Mouse (Mus musculus) myocyte (in vitro differentiated cells): Measurements from ENCODE around the gene Otop1. TPM values are rescaled to one million over a fixed set of nuclear protein-coding genes. Genes with fewer than 3 reads are reported as not detected.
A peak's percentile ranks its signal among the peaks of the same experiment; 100 is the strongest.

Experiments
- H3K27me3 ChIP-seq: one replicate; pipeline ENCODE4 v1.6.1; 2011; ENCODE audit not compliant: control insufficient read depth, insufficient read depth, insufficient read length
- H3K36me3 ChIP-seq: one replicate; pipeline ENCODE4 v1.6.1; 2011; ENCODE audit not compliant: control insufficient read depth, insufficient read depth
- H3K4me2 ChIP-seq: one replicate; pipeline ENCODE4 v1.6.1; 2011; ENCODE audit warnings: low read depth, control low read depth
- H3K4me3 ChIP-seq: one replicate; pipeline ENCODE4 v1.5.1; 2011; ENCODE audit warnings: mild to moderate bottlenecking, control low read depth, moderate library complexity
- H3K79me2 ChIP-seq: one replicate; pipeline ENCODE4 v1.6.1; 2011; ENCODE audit not compliant: control insufficient read depth, insufficient read depth
- H3ac ChIP-seq: one replicate; pipeline ENCODE4 v1.6.1; 2011; ENCODE audit not compliant: control insufficient read depth, insufficient read length
- CEBPB ChIP-seq: IDR thresholded peaks from 2 replicates; pipeline ENCODE4 v1.6.1; 2011; ENCODE audit warnings: mild to moderate bottlenecking, moderate library complexity; ENCODE audit not compliant: poor library complexity, insufficient read depth, severe bottlenecking
- E2F4 ChIP-seq: IDR thresholded peaks from one replicate; pipeline ENCODE4 v1.6.1; 2011; ENCODE audit warnings: mild to moderate bottlenecking, control low read depth, moderate library complexity; ENCODE audit not compliant: insufficient read depth
- MAX ChIP-seq: IDR thresholded peaks from one replicate; pipeline ENCODE4 v1.6.1; 2011; ENCODE audit warnings: low read depth, mild to moderate bottlenecking, control low read depth
- MYOD1 ChIP-seq, 3 experiments: IDR thresholded peaks; one replicate each; pipeline ENCODE4 v1.6.1; 2011; ENCODE audit warnings: control low read depth in 2 of 3, low read depth in 2 of 3, mild to moderate bottlenecking in 2 of 3, moderate library complexity in 1 of 3; ENCODE audit not compliant: insufficient read length in 2 of 3, control insufficient read depth in 1 of 3
- MYOG ChIP-seq, 3 experiments: IDR thresholded peaks; one replicate each; pipeline ENCODE4 v1.6.1; 2011; ENCODE audit warnings: control low read depth in 2 of 3, low read depth in 2 of 3, mild to moderate bottlenecking in 2 of 3; ENCODE audit not compliant: insufficient read length in 2 of 3, control insufficient read depth in 1 of 3, insufficient read depth in 1 of 3
- POLR2A ChIP-seq: IDR thresholded peaks from one replicate; pipeline ENCODE4 v1.6.1; 2011; ENCODE audit warnings: low read depth, mild to moderate bottlenecking, control low read depth, moderate library complexity; ENCODE audit not compliant: insufficient read length
- POLR2AphosphoS2 ChIP-seq: IDR thresholded peaks from one replicate; pipeline ENCODE4 v1.6.1; 2011; ENCODE audit warnings: low read depth, control low read depth; ENCODE audit not compliant: insufficient read length
- REST ChIP-seq: IDR thresholded peaks from one replicate; pipeline ENCODE4 v1.6.1; 2011; ENCODE audit warnings: mild to moderate bottlenecking, control low read depth, moderate library complexity; ENCODE audit not compliant: insufficient read depth, insufficient read length
- SRF ChIP-seq: IDR thresholded peaks from one replicate; pipeline ENCODE4 v1.6.1; 2011; ENCODE audit warnings: low read depth; ENCODE audit not compliant: control insufficient read depth, insufficient read length
- TCF12 ChIP-seq: IDR thresholded peaks from one replicate; pipeline ENCODE4 v1.6.1; 2011; ENCODE audit warnings: mild to moderate bottlenecking, control low read depth; ENCODE audit not compliant: poor library complexity, insufficient read depth, severe bottlenecking
- TCF3 ChIP-seq: IDR thresholded peaks from one replicate; pipeline ENCODE4 v1.6.1; 2011; ENCODE audit warnings: low read depth, control low read depth; ENCODE audit not compliant: insufficient read length
- USF1 ChIP-seq: IDR thresholded peaks from one replicate; pipeline ENCODE4 v1.6.1; 2011; ENCODE audit warnings: low read depth, mild to moderate bottlenecking, control low read depth, moderate library complexity
- polyA plus RNA-seq: library from polyadenylated mRNA; unstranded; fragments of >200 nt; fragmentation: generic; extraction: Trizol; gene quantifications from one replicate; pipeline ENCODE4 v1.2.1, GENCODE M21; 2012; ENCODE audit warnings: missing spikeins

Otop1 gene
- polyA plus RNA-seq, 1 experiment = 0.10 TPM

GRCm38 (mm10) chr5:38258034-38258772, 17.6 kb upstream of the Otop1 start:
- no peaks in the 10 kb centered on the region for H3K79me2 ChIP-seq
- H3K27me3 ChIP-seq = no peaks in the 10 kb centered on the region
- H3K36me3 ChIP-seq = peaks cover 9% of the 10 kb centered on the region
- no peak overlapping the region for H3ac ChIP-seq
- no peak overlapping the region for H3K4me2 ChIP-seq
- TF ChIP-seq TCF12 (no peak), E2F4 (no peak), MAX (no peak), TCF3 (no peak), MYOD1 (IDR thresholded peaks at IDR 0.05; ENCODE audit: control insufficient read depth in 1 of 3, insufficient read length in 2 of 3, low read depth in 2 of 3) (no peak), USF1 (no peak), POLR2AphosphoS2 (no peak), SRF (no peak), POLR2A (no peak), CEBPB (no peak), REST (no peak), MYOG (IDR thresholded peaks at IDR 0.05; ENCODE audit: control insufficient read depth in 1 of 3, insufficient read depth in 1 of 3, insufficient read length in 2 of 3, low read depth in 2 of 3) (no peak)
- no peak overlapping the region for H3K4me3 ChIP-seq

GRCm38 (mm10) chr5:38258773-38259146, 17.0 kb upstream of the Otop1 start:
- Histone ChIP-seq H3K27me3 (no peaks in the 10 kb centered on the region), H3K4me3 (no peak overlapping the region), H3ac (no peak overlapping the region), H3K36me3 (peaks cover 11% of the 10 kb centered on the region), H3K4me2 (no peak overlapping the region), H3K79me2 (no peaks in the 10 kb centered on the region)
- TF ChIP-seq USF1 (no peak), TCF12 (no peak), POLR2A (no peak), MYOG (IDR thresholded peaks at IDR 0.05; ENCODE audit: control insufficient read depth in 1 of 3, insufficient read depth in 1 of 3, insufficient read length in 2 of 3, low read depth in 2 of 3) (no peak), TCF3 (no peak), CEBPB (no peak), POLR2AphosphoS2 (no peak), E2F4 (no peak), SRF (no peak)

- H3K36me3 ChIP-seq = peaks cover 11% of the 10 kb centered on the region
- H3K79me2 ChIP-seq = no peaks in the 10 kb centered on the region
- H3K27me3 ChIP-seq = no peaks in the 10 kb centered on the region
- H3K4me2 ChIP-seq = peak overlapping the region; percentile 81
- H3K4me3 ChIP-seq = peak overlapping the region; percentile 73
- H3ac ChIP-seq = no peak overlapping the region
- TF ChIP-seq SRF (no peak), REST (no peak)
Observed at GRCm38 (mm10) chr5:38259455-38260106, 16.2 kb upstream of the Otop1 start.

- Histone ChIP-seq H3K4me3 (peak within 1 kb of the TSS; percentile 73), H3K79me2 (no peaks in the 10 kb centered on the region), H3K27me3 (no peaks in the 10 kb centered on the region), H3ac (no peak within 1 kb of the TSS), H3K4me2 (peak within 1 kb of the TSS; percentile 81), H3K36me3 (peaks cover 16% of the 10 kb centered on the region)
- TF ChIP-seq TCF3 = no peak
- no peak for TF ChIP-seq REST
- TF ChIP-seq POLR2AphosphoS2 = peak; percentile 71
- no peak for TF ChIP-seq SRF
- no peak for TF ChIP-seq CEBPB
- no peak for TF ChIP-seq E2F4
- TF ChIP-seq POLR2A = peak; percentile 79
Observed at GRCm38 (mm10) chr5:38260107-38260682, 15.6 kb upstream of the Otop1 start, which contains the start of gene Tmem128. Tmem128 (plus strand) TSS chr5:38260185.

- Histone ChIP-seq H3K79me2 (no peaks in the 10 kb centered on the region), H3K36me3 (peaks cover 29% of the 10 kb centered on the region), H3K27me3 (no peaks in the 10 kb centered on the region), H3K4me2 (no peak overlapping the region), H3ac (no peak overlapping the region), H3K4me3 (no peak overlapping the region)
- TF ChIP-seq USF1 = no peak
- TF ChIP-seq MYOD1 (IDR thresholded peaks at IDR 0.05; ENCODE audit: control insufficient read depth in 1 of 3, insufficient read length in 2 of 3, low read depth in 2 of 3) = no peak
- no peak for TF ChIP-seq E2F4
- TF ChIP-seq MYOG (IDR thresholded peaks at IDR 0.05; ENCODE audit: control insufficient read depth in 1 of 3, insufficient read depth in 1 of 3, insufficient read length in 2 of 3, low read depth in 2 of 3) = no peak
- no peak for TF ChIP-seq TCF3
- TF ChIP-seq CEBPB = no peak
- TF ChIP-seq POLR2A = no peak
- no peak for TF ChIP-seq MAX
- TF ChIP-seq TCF12 = no peak
- TF ChIP-seq POLR2AphosphoS2 = no peak
- TF ChIP-seq REST = no peak
- TF ChIP-seq SRF = no peak
Observed at GRCm38 (mm10) chr5:38270942-38271341, 4.8 kb upstream of the Otop1 start.
